Mouse (Mus musculus) thymus, adult 2 months (tissue): ENCODE measurements at regions not wholly inside any gene's neighbourhood (a gene's known extent, or its start where the extent isn't known, plus 50 kb on each side); places are given as distances from the start of the nearest gene placed in this dataset.

Source experiments
- CTCF ChIP-seq: fragments of 200-500 bp; IDR thresholded peaks from 2 replicates; pipeline ENCODE4 v1.5.1; 2012; ENCODE audit warnings: mild to moderate bottlenecking, control low read depth, low read length, moderate library complexity, borderline replicate concordance; ENCODE audit not compliant: control insufficient read depth, poor library complexity, insufficient read depth; ENCODE audit errors: extremely low read depth
- POLR2A ChIP-seq: fragments of 200-500 bp; IDR thresholded peaks from 2 replicates; pipeline ENCODE4 v1.6.1; 2012; ENCODE audit warnings: mild to moderate bottlenecking, low read length, control low read depth, moderate library complexity; ENCODE audit not compliant: control insufficient read depth, poor library complexity, insufficient read depth; ENCODE audit errors: extremely low read depth

- no peak for TF ChIP-seq CTCF
- no peak for TF ChIP-seq POLR2A
Measured at GRCm38 (mm10) chr5:119232941-119233340, 437.5 kb upstream of the Tbx3 start.
